Mouse (Mus musculus) CD4-positive, CD25-positive, alpha-beta regulatory T cell, adult 2 months (primary cell): ENCODE data around the gene H2al1c.
"Not testable (repeated sequence)": the region's sequence is repeated elsewhere in the genome, so short reads cannot be mapped to it uniquely, and the experiment has no call there.

Source experiments
- DNase-seq: peaks from one replicate; pipeline ENCODE4 v3.0.0-alpha.2; 2012; ENCODE audit warnings: low read depth, low spot score

Gene H2al1c

GRCm38 (mm10) chrX:11305355-11305754 lies at the start of gene H2al1c:
TSS of gene H2al1c (plus strand) at chrX:11305655.
- not testable (repeated sequence) for DNase-seq

GRCm38 (mm10) chrX:11264918-11265317 lies 40.5 kb upstream of the H2al1c start:
- DNase-seq: no peak

GRCm38 (mm10) chrX:11267791-11268190 lies 37.7 kb upstream of the H2al1c start:
- no peak for DNase-seq

GRCm38 (mm10) chrX:11269074-11269473 lies 36.4 kb upstream of the H2al1c start:
- no peak for DNase-seq

DNA sequence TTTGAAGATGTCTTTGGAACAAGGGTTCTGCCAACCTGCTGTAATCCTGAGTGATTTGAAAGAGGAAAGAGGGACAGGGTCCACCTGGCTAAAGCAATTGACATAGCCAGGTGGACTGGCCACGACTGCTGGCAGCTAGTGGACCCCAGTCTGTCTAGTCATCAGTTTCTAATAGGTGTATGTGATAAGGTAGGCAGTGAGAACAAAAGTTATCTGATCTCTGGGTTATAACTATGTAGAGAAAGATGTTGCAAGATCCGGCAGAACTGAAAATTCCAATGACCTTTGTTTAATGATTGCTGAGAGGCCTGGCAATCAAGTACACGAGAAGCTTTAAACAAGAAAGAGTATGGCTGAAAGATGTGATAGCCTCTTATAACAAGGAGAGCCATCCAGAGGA lies 32.3 kb upstream of the H2al1c start:
- no peak for DNase-seq

DNA sequence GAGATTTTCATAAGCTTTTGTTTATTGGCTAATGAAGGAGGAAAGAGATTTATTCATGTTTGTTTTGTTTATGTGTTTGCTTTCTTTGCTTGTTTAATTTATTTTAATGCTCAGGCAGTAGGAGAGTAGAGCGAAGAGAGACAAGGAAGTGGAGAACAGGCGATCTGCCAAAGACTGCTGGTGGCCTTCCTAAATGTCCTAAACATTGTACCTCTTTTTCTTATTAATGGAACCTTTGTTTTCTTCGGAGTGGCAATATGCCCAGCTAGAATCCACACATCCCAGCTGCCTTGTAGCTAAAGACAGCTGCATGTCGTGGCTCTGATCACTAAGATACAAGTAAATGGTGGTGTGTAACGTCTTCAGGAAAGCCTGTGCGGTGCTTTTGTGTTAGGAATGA lies 28.4 kb upstream of the H2al1c start:
- no peak for DNase-seq

DNA sequence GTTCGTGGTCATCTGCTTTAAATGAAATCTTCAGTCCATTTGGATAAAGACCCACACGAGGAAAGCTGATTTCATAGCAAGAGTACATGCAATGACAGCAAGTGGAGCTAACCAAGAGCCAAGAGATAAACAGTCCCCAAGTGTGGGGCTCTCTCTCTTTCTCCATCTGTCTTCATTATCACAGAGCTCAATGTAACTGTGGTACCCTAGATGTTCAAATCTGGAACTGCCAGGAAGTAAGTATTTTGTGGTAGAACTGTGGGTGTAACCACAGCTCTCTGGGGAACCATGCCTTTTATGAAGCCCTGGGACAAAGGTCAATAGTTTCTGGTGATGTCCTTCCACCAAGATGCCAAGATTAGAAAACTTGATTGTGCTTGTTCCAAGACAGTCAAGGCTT lies 24.7 kb upstream of the H2al1c start:
- no peak for DNase-seq

- no peak for DNase-seq
Observed at GRCm38 (mm10) chrX:11288306-11288882, 17.1 kb upstream of the H2al1c start.

DNA sequence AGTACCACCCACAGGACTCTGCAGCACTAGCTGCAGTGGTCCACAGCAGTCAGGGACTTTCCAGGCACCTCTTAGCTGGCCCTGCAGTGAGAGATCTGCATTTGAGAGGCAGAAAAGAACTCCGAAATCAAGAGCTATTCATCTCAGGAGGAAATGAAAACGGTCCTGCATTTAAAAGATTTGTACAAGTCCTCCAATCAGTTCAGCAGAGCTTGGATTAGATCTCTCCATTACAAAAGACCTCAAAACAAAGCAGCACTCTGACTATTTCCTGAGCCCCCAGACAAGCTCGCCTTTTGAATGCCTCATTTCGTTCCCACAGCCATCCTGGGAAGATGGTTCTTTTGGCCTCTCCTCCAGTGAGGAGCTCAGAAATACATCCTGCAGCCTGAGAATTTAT lies 16.2 kb upstream of the H2al1c start:
- DNase-seq: peak; percentile 3

DNA sequence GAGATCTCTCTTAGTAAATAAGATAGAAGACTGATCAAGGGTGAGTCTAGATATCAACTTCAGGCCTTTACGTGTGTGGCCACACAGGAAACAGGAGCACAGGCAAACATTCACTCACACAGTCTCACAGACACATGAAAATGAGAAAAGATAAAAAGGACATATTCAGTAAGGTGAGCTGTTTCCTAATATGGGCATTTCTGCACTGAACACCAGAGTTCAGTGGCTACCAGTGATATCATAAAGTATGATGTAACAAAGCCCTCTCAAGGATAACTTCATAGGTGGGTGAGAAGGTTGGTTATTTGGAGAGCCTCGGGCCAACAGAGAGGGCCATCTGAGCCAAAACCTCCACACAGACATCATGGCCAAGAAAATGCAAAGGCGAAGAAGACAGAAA lies 6.5 kb upstream of the H2al1c start, which contains the start of gene H2al1a:
H2al1a (plus strand) TSS at position 301 of the 400 bp plus-strand sequence.
- DNase-seq: not testable (repeated sequence)

- not testable (repeated sequence) for DNase-seq
Observed at GRCm38 (mm10) chrX:11302132-11302531, 3.3 kb upstream of the H2al1c start, which contains the start of gene H2al1b. TSS of gene H2al1b (plus strand) at chrX:11302432.

GRCm38 (mm10) chrX:11308524-11308923 lies 3.1 kb downstream of the H2al1c start, which contains the start of gene H2al1d:
TSS of gene H2al1d (plus strand) at chrX:11308824.
- not testable (repeated sequence) for DNase-seq

DNA sequence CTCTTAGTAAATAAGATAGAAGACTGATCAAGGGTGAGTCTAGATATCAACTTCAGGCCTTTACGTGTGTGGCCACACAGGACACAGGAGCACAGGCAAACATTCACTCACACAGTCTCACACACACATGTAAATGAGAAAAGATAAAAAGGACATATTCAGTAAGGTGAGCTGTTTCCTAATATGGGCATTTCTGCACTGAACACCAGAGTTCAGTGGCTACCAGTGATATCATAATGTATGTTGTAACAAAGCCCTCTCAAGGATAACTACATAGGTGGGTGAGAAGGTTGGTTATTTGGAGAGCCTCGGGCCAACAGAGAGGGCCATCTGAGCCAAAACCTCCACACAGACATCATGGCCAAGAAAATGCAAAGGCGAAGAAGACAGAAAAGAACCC lies 6.2 kb downstream of the H2al1c start, which contains the start of gene H2al1e:
H2al1e (plus strand) TSS at position 301 of the 400 bp plus-strand sequence.
- not testable (repeated sequence) for DNase-seq

DNA sequence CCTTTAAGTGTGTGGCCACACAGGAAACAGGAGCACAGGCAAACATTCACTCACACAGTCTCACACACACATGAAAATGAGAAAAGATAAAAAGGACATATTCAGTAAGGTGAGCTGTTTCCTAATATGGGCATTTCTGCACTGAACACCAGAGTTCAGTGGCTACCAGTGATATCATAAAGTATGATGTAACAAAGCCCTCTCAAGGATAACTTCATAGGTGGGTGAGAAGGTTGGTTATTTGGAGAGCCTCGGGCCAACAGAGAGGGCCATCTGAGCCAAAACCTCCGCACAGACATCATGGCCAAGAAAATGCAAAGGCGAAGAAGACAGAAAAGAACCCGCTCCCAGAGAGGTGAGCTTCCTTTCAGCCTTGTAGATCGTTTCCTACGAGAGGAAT lies 9.4 kb downstream of the H2al1c start, which contains the start of gene H2al1f:
H2al1f (plus strand) TSS at position 301 of the 400 bp plus-strand sequence.
- DNase-seq: not testable (repeated sequence)

- not testable (repeated sequence) for DNase-seq
Observed at GRCm38 (mm10) chrX:11317956-11318355, 12.5 kb downstream of the H2al1c start, which contains the start of gene H2al1g. TSS of gene H2al1g (plus strand) at chrX:11318256.

- not testable (repeated sequence) for DNase-seq
Observed at GRCm38 (mm10) chrX:11321192-11321591, 15.7 kb downstream of the H2al1c start, which contains the start of gene H2al1h. TSS of gene H2al1h (plus strand) at chrX:11321492.

DNA sequence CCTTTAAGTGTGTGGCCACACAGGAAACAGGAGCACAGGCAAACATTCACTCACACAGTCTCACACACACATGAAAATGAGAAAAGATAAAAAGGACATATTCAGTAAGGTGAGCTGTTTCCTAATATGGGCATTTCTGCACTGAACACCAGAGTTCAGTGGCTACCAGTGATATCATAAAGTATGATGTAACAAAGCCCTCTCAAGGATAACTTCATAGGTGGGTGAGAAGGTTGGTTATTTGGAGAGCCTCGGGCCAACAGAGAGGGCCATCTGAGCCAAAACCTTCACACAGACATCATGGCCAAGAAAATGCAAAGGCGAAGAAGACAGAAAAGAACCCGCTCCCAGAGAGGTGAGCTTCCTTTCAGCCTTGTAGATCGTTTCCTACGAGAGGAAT lies 18.9 kb downstream of the H2al1c start, which contains the start of gene H2al1i:
H2al1i (plus strand) TSS at position 301 of the 400 bp plus-strand sequence.
- DNase-seq: not testable (repeated sequence)

GRCm38 (mm10) chrX:11327522-11327921 lies 22.1 kb downstream of the H2al1c start, which contains the start of gene H2al1j:
TSS of gene H2al1j (plus strand) at chrX:11327822.
- DNase-seq: not testable (repeated sequence)

- no peak for DNase-seq
Observed at GRCm38 (mm10) chrX:11345762-11346161, 40.3 kb downstream of the H2al1c start.

DNA sequence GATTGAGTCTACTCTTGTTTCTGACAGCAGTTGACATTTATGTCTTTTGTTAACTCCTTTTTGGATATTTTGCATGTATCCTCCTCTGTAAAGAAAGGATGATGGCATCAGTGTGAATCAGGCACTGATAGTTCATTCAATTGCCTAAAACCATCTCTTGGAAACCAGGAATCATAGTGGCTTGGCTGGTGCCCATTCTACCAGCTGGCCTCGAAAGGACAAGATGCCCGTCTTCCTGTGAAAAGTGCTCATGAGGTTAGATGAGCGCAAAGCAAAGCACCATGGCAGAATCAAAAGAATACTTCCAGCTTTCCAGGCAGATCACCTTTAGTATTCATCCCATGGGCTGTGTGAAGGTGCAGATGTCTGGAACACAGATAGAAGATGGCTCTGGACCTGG lies 41.3 kb downstream of the H2al1c start:
- DNase-seq: no peak
